Mouse (Mus musculus) heart, embryonic 14.5 days (tissue): ENCODE results near the gene Chd2. TPM values are rescaled to one million over a fixed set of nuclear protein-coding genes. Genes with fewer than 3 reads are reported as not detected.
"Not testable (repeated sequence)": the region's sequence is repeated elsewhere in the genome, so short reads cannot be mapped to it uniquely, and the experiment has no call there.

Source experiments
- ATAC-seq: fragments of 200-750 bp; cut with Nextera tagmentation; 2 replicates; pipeline ENCODE4 v1.8.0; 2017; ENCODE audit warnings: low read depth, moderate TSS enrichment; ENCODE audit not compliant: insufficient number of reproducible peaks, insufficient read depth, low FRiP score
- H3K27ac ChIP-seq, 2 experiments: fragments of 200-500 bp in 1 of 2; fragments of 300-500 bp in 1 of 2; sonication (generic) in 1 of 2; replicated peaks in 1 of 2; 2 replicates each; pipeline ENCODE4 v1.5.1; 2012 to 2014; ENCODE audit warnings: low read depth in 2 of 2, low read length in 2 of 2, control low read depth in 1 of 2, mild to moderate bottlenecking in 1 of 2, mixed read lengths in 1 of 2; ENCODE audit not compliant: control insufficient read depth in 1 of 2, insufficient read depth in 1 of 2
- H3K27me3 ChIP-seq: fragments of 300-500 bp; sonication (generic); 2 replicates; pipeline ENCODE4 v1.6.1; 2014; ENCODE audit warnings: mild to moderate bottlenecking, low read length, control low read depth; ENCODE audit not compliant: control insufficient read depth, insufficient read depth
- H3K36me3 ChIP-seq: fragments of 300-500 bp; sonication (generic); 2 replicates; pipeline ENCODE4 v1.6.1; 2014; ENCODE audit warnings: mild to moderate bottlenecking, control low read depth, low read length, mixed read lengths; ENCODE audit not compliant: control insufficient read depth, insufficient read depth
- H3K4me1 ChIP-seq, 2 experiments: fragments of 200-500 bp in 1 of 2; fragments of 300-500 bp in 1 of 2; sonication (generic) in 1 of 2; 2 replicates each; pipeline ENCODE4 v1.6.1; 2012 to 2014; ENCODE audit warnings: low read length in 2 of 2, control low read depth in 1 of 2, mixed read lengths in 1 of 2; ENCODE audit not compliant: control insufficient read depth in 2 of 2, insufficient read depth in 2 of 2
- H3K4me2 ChIP-seq: fragments of 300-500 bp; sonication (generic); 2 replicates; pipeline ENCODE4 v1.6.1; 2014; ENCODE audit warnings: mild to moderate bottlenecking, low read length
- H3K4me3 ChIP-seq, 2 experiments: fragments of 200-500 bp in 1 of 2; fragments of 300-500 bp in 1 of 2; sonication (generic) in 1 of 2; 2 replicates each; pipeline ENCODE4 v1.5.1; 2012 to 2014; ENCODE audit warnings: low read length in 2 of 2, mild to moderate bottlenecking in 2 of 2, control low read depth in 1 of 2, low read depth in 1 of 2, moderate library complexity in 1 of 2; ENCODE audit not compliant: control insufficient read depth in 1 of 2, insufficient read depth in 1 of 2
- H3K9ac ChIP-seq: fragments of 300-500 bp; sonication (generic); 2 replicates; pipeline ENCODE4 v1.6.1; 2014; ENCODE audit warnings: mild to moderate bottlenecking, low read length
- H3K9me3 ChIP-seq: fragments of 300-500 bp; sonication (generic); 2 replicates; pipeline ENCODE4 v1.6.1; 2016; ENCODE audit warnings: low read length, control low read depth; ENCODE audit not compliant: control insufficient read depth
- WGBS: fragments of 180-500 bp; shearing (Covaris S2); extraction: QIAGEN DNeasy Blood & Tissue Kit; methylation state at CpG from one replicate; pipeline ENCODE4 v1.1.7; 2014; 5-methylcytosine and 5-hydroxymethylcytosine counted together
- polyA plus RNA-seq: library from polyadenylated mRNA; unstranded; fragments of >200 nt; fragmentation: Nextera tagmentation; extraction: Ambion mirVana; gene quantifications from 2 replicates; pipeline ENCODE4 v1.2.1, GENCODE M21; 2014

Chd2 gene
- polyA plus RNA-seq, 1 experiment from 2014 or later: 46.9 TPM

DNA sequence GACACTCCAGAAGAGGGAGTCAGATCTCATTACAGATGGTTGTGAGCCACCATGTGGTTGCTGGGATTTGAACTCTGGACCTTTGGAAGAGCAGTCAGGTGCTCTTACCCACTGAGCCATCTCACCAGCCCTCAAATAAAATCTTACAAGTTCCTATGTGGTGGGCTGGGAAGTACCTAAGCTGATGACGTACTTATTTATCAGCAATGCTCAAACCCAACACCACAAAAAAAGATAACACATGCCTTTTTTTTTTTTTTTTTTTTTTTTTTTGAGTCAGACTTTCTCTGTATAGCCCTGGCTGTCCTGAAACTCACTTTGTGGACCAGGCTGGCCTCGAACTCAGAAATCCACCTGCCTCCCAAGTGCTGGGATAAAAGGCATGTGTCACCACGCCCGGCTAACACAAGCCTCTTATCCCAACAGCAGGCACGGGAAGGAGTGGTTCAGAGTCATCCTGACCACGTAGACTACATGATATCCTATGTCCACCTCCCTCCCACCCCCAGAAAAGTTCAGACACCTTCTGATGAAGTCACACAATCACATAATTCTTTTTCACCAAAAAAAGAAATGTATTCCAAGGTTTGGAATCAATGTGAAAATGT, 23.2 kb downstream of the Chd2 start:
- ATAC-seq, H3K4me2 ChIP-seq, H3K27me3 ChIP-seq, H3K4me3 ChIP-seq, H3K9me3 ChIP-seq, H3K27ac ChIP-seq, H3K9ac ChIP-seq: not testable (repeated sequence)
- Histone ChIP-seq H3K36me3 (peaks cover 86% of the 10 kb centered on the region), H3K4me1 (peaks cover 5 to 33% of the 10 kb centered on the region in 2 experiments)
- WGBS: 73% methylated on average over 6 of the region's 6 CpGs

DNA sequence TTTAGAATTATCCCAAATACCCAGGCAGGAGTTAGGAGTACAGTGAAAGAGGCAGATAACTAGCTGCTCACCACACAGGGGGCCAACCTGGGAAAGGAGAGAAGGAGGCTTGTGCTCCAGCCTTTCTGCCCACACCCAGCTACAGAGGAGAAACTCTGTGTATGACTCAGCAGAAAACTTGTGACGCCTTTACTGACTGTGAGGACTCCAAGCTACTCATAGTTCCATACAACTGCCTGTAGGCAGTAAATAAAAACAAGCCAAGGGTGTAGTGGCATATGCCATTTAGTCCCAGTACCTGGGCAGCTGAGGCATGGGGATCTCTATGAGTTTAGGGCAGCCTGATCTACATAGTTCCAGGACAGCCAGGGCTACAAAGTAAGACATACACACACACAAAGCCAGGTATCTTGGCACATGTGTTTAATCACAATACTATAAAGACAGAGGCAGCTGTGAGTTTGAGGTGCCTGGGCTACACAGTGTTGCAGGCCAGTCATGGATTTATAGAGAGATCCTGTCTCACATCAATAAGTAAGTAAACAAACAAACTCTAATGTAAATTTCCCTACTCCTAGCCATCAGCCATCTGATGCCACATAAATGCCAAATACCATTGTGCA, 24.1 kb downstream of the Chd2 start:
- Histone ChIP-seq H3K4me3 (no peak overlapping the region), H3K36me3 (peaks cover 89% of the 10 kb centered on the region), H3K27me3 (no peaks in the 10 kb centered on the region), H3K9ac (no peak overlapping the region), H3K27ac (peak overlapping the region in 1 of 2 experiments; percentile 56; a peak in 3 of 4 replicates), H3K4me2 (no peak overlapping the region), H3K9me3 (no peaks in the 10 kb centered on the region), H3K4me1 (peaks cover 5 to 33% of the 10 kb centered on the region in 2 experiments)
- WGBS: 24% methylated on average over 1 of the region's 1 CpGs
- 0 out of 2 replicates have a peak, but pooled peaks have one; percentile 35 for ATAC-seq

DNA sequence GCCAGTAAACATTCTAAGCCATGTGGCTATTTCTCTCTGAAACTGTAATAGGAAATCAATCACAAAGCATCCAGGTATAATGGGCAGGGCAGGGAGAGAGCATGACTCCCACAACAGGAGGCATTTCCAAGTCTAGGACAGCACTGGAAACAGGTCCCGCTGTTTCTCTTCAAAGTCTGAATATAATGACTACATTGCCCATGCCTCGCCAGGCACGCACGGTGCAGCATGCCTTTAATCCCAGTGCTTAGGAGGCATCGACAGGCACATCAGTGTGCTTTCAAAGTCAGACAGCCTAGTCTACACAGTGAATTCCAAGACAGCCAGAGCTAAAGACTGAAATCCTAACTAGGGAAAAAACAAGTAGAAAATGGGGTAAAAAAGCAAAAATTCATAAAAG, 24.8 kb downstream of the Chd2 start:
- Histone ChIP-seq H3K27me3 (no peaks in the 10 kb centered on the region), H3K4me1 (peaks cover 4 to 29% of the 10 kb centered on the region in 2 experiments), H3K9ac (no peak overlapping the region), H3K36me3 (peaks cover 89% of the 10 kb centered on the region), H3K27ac (peak overlapping the region; percentile 22 to 33; a peak in 2 of 4 replicates), H3K9me3 (no peaks in the 10 kb centered on the region), H3K4me2 (peak overlapping the region; percentile 7; the same call in 1 of the 2 replicates), H3K4me3 (no peak overlapping the region)
- ATAC-seq: no peak
- WGBS: 41% methylated on average over 5 of the region's 5 CpGs

DNA sequence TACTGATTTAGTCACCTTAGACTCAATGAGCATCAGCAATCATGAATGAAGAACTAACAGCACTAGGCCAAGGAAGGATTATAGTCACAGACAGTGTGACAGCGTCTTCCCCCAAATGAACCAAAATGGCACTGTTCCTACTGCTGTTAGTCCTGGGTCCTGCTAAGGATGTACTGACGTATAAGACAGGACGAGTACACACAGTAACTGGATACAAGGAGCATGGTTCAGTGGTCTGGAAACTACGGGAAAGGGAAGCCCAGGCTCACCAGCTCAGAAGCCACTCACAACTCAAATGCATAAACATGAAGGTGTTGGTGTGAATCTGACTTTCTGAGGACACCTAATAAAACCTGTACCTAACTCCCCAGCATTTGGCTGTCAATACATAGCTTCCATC, 27.1 kb downstream of the Chd2 start:
- Histone ChIP-seq H3K27ac (peak overlapping the region in 1 of 2 experiments; percentile 44; a peak in 1 of 4 replicates), H3K9ac (no peak overlapping the region), H3K4me1 (peaks cover 0 to 18% of the 10 kb centered on the region in 2 experiments; a peak in 3 of 4 replicates), H3K4me2 (no peak overlapping the region), H3K27me3 (no peaks in the 10 kb centered on the region), H3K4me3 (no peak overlapping the region), H3K36me3 (peaks cover 96% of the 10 kb centered on the region), H3K9me3 (no peaks in the 10 kb centered on the region)
- 77% methylated on average over 4 of the region's 4 CpGs for WGBS
- no peak for ATAC-seq

DNA sequence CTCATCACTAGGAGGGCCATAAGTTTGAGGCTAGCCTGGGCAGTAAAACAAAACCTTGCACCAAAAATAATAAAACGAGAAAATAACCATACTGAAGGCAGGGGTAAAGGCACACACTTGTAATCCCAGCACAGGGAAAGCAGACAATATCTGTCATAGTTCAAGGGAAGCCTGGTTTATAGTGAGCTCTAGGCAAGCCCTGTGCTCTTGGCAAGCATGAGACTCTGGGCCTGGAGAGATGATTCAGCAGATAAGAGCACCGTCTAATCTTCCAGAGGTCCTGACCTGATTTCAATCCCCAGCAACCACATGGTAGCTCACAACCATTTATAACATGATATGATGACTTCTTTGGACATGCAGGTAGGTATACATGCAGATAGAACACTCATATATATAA, 29.2 kb downstream of the Chd2 start:
- H3K4me2 ChIP-seq: no peak overlapping the region
- 57% methylated on average over 2 of the region's 2 CpGs for WGBS

DNA sequence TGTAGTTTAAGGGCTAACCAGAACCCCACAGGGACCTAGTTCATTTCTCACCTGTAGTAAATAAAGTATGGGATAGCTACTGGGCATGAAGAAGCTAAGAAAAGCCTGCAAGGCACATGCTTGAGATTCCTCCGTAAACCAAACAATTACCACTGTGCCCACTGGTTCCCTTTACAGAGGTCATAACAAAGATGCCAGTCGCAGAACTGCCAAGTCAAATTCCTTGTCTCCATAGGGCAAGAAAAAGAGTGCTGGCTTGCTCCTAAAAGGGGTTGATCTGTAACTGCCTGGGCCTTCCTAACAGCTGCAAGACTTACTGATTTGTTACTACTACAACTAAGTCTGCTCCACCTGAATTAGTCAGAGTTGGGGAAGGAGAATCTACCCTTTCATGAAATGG, 32.9 kb downstream of the Chd2 start:
- no peaks in the 10 kb centered on the region for H3K27me3 ChIP-seq
- H3K27ac ChIP-seq: no peak overlapping the region
- no peak overlapping the region for H3K4me2 ChIP-seq
- H3K36me3 ChIP-seq: peaks cover 98% of the 10 kb centered on the region
- 91% methylated on average over 2 of the region's 2 CpGs for WGBS
- no peak overlapping the region for H3K9ac ChIP-seq
- no peak overlapping the region for H3K4me3 ChIP-seq
- ATAC-seq: no peak
- H3K4me1 ChIP-seq: no peaks in the 10 kb centered on the region
- H3K9me3 ChIP-seq: no peaks in the 10 kb centered on the region

More for the DNA sequence above, 29.2 kb downstream of the Chd2 start:
- Histone ChIP-seq H3K27me3 (no peaks in the 10 kb centered on the region), H3K9me3 (no peaks in the 10 kb centered on the region), H3K4me1 (peaks cover 0 to 14% of the 10 kb centered on the region in 2 experiments; a peak in 3 of 4 replicates), H3K9ac (no peak overlapping the region), H3K36me3 (peaks cover 98% of the 10 kb centered on the region), H3K4me3 (no peak overlapping the region), H3K27ac (no peak overlapping the region)
- no peak for ATAC-seq

DNA sequence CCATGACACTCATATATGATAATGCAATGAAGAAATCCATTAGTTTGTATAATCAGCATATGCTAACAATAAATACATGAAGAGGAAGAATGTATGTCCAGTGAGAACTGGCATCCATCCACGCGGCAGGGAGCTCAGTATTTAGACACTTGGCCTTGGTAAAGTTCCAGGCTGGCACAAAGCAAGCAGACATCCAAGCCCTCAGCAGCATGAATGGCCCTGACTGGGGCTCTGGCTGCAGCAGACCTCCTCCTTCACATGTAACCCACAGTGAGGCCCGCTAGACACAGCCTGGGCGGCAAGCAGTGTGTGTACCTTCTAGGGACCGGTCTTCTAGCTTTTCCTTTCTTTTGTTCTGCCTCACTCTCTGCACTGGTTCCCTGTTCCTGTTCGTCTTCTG, 34.1 kb downstream of the Chd2 start:
- H3K27me3 ChIP-seq: no peaks in the 10 kb centered on the region
- peaks cover 98% of the 10 kb centered on the region for H3K36me3 ChIP-seq
- no peak overlapping the region for H3K9ac ChIP-seq
- H3K4me1 ChIP-seq: no peaks in the 10 kb centered on the region
- 92% methylated on average over 6 of the region's 6 CpGs for WGBS
- H3K4me2 ChIP-seq: no peak overlapping the region
- no peak for ATAC-seq
- H3K4me3 ChIP-seq: no peak overlapping the region
- no peaks in the 10 kb centered on the region for H3K9me3 ChIP-seq
- H3K27ac ChIP-seq: no peak overlapping the region
